Mouse (Mus musculus): ENCODE results near the gene Maob. TPM values are rescaled to one million over a fixed set of nuclear protein-coding genes. Genes with fewer than 3 reads are reported as not detected.

The Maob gene
- 45.2 and 51.6 TPM in 2 replicates for polyA plus RNA-seq (2015; fragmentation: Nextera tagmentation; extraction: Ambion mirVana)

- Histone ChIP-seq H3K36me3 (ENCODE audit: control insufficient read depth, insufficient read depth, low read length) (no peaks in the 10 kb centered on the region), H3K9ac (ENCODE audit: low read length) (peak within 1 kb of the TSS; percentile 60), H3K27ac (ENCODE audit: low read length) (peak within 1 kb of the TSS; percentile 54), H3K9me3 (ENCODE audit: control insufficient read depth, low read length) (no peaks in the 10 kb centered on the region), H3K4me1 (replicated peaks; ENCODE audit: control insufficient read depth, insufficient read depth, low read length) (no peaks in the 10 kb centered on the region), H3K27me3 (ENCODE audit: control insufficient read depth, insufficient read depth, low read depth, low read length) (no peaks in the 10 kb centered on the region), H3K4me2 (ENCODE audit: low read depth, low read length) (peak within 1 kb of the TSS; percentile 37), H3K4me3 (ENCODE audit: low read length) (peak within 1 kb of the TSS; percentile 41)
- ATAC-seq (ENCODE audit: low read depth), result peak; percentile 95
- 16% methylated on average over 17 of the region's 18 CpGs for WGBS
Observed at GRCm38 (mm10) chrX:16817261-16817769, at the start of gene Maob. Maob (minus strand) TSS chrX:16817366.

- ATAC-seq (ENCODE audit: low read depth), result no peak
- no peak overlapping the region for H3K4me2 ChIP-seq (ENCODE audit: low read depth, low read length)
- H3K27me3 ChIP-seq (ENCODE audit: control insufficient read depth, insufficient read depth, low read depth, low read length), result no peaks in the 10 kb centered on the region
- H3K4me3 ChIP-seq (ENCODE audit: low read length), result no peak overlapping the region
- no peaks in the 10 kb centered on the region for H3K4me1 ChIP-seq (replicated peaks; ENCODE audit: control insufficient read depth, insufficient read depth, low read length)
- no peaks in the 10 kb centered on the region for H3K36me3 ChIP-seq (ENCODE audit: control insufficient read depth, insufficient read depth, low read length)
- H3K9ac ChIP-seq (ENCODE audit: low read length), result no peak overlapping the region
- H3K9me3 ChIP-seq (ENCODE audit: control insufficient read depth, low read length), result no peaks in the 10 kb centered on the region
- H3K27ac ChIP-seq (ENCODE audit: low read length), result no peak overlapping the region
Observed at GRCm38 (mm10) chrX:16860244-16860643, 43.1 kb upstream of the Maob start.

- Histone ChIP-seq H3K36me3 (ENCODE audit: control insufficient read depth, insufficient read depth, low read length) (no peaks in the 10 kb centered on the region), H3K4me2 (ENCODE audit: low read depth, low read length) (no peak overlapping the region), H3K9ac (ENCODE audit: low read length) (no peak overlapping the region), H3K9me3 (ENCODE audit: control insufficient read depth, low read length) (no peaks in the 10 kb centered on the region), H3K4me3 (ENCODE audit: low read length) (no peak overlapping the region), H3K27me3 (ENCODE audit: control insufficient read depth, insufficient read depth, low read depth, low read length) (no peaks in the 10 kb centered on the region), H3K4me1 (replicated peaks; ENCODE audit: control insufficient read depth, insufficient read depth, low read length) (no peaks in the 10 kb centered on the region), H3K27ac (ENCODE audit: low read length) (no peak overlapping the region)
- 65% methylated on average over 2 of the region's 2 CpGs for WGBS
- ATAC-seq (ENCODE audit: low read depth), result no peak
Observed at GRCm38 (mm10) chrX:16846034-16846433, 28.9 kb upstream of the Maob start.

- ATAC-seq (ENCODE audit: low read depth), result 0 out of 2 replicates have a peak, but pooled peaks have one; percentile 23
- Histone ChIP-seq H3K4me3 (ENCODE audit: low read length) (no peak overlapping the region), H3K9ac (ENCODE audit: low read length) (no peak overlapping the region), H3K4me1 (replicated peaks; ENCODE audit: control insufficient read depth, insufficient read depth, low read length) (no peaks in the 10 kb centered on the region), H3K36me3 (ENCODE audit: control insufficient read depth, insufficient read depth, low read length) (no peaks in the 10 kb centered on the region), H3K4me2 (ENCODE audit: low read depth, low read length) (no peak overlapping the region), H3K9me3 (ENCODE audit: control insufficient read depth, low read length) (no peaks in the 10 kb centered on the region), H3K27ac (ENCODE audit: low read length) (peak overlapping the region; percentile 22; the same call in 1 of the 2 replicates), H3K27me3 (ENCODE audit: control insufficient read depth, insufficient read depth, low read depth, low read length) (no peaks in the 10 kb centered on the region)
- 62% methylated on average over 2 of the region's 2 CpGs for WGBS
Observed at GRCm38 (mm10) chrX:16841443-16841842, 24.3 kb upstream of the Maob start.

- no peak overlapping the region for H3K9ac ChIP-seq (ENCODE audit: low read length)
- WGBS, result 77% methylated on average over 1 of the region's 1 CpGs
- ATAC-seq (ENCODE audit: low read depth), result no peak
- no peaks in the 10 kb centered on the region for H3K9me3 ChIP-seq (ENCODE audit: control insufficient read depth, low read length)
- H3K27ac ChIP-seq (ENCODE audit: low read length), result no peak overlapping the region
- no peaks in the 10 kb centered on the region for H3K4me1 ChIP-seq (replicated peaks; ENCODE audit: control insufficient read depth, insufficient read depth, low read length)
- no peak overlapping the region for H3K4me2 ChIP-seq (ENCODE audit: low read depth, low read length)
- no peak overlapping the region for H3K4me3 ChIP-seq (ENCODE audit: low read length)
- H3K36me3 ChIP-seq (ENCODE audit: control insufficient read depth, insufficient read depth, low read length), result no peaks in the 10 kb centered on the region
- H3K27me3 ChIP-seq (ENCODE audit: control insufficient read depth, insufficient read depth, low read depth, low read length), result no peaks in the 10 kb centered on the region
Observed at GRCm38 (mm10) chrX:16837293-16837692, 20.1 kb upstream of the Maob start.

- Histone ChIP-seq H3K27me3 (ENCODE audit: control insufficient read depth, insufficient read depth, low read depth, low read length) (no peaks in the 10 kb centered on the region), H3K4me2 (ENCODE audit: low read depth, low read length) (no peak overlapping the region), H3K36me3 (ENCODE audit: control insufficient read depth, insufficient read depth, low read length) (no peaks in the 10 kb centered on the region), H3K9me3 (ENCODE audit: control insufficient read depth, low read length) (no peaks in the 10 kb centered on the region), H3K9ac (ENCODE audit: low read length) (no peak overlapping the region), H3K4me3 (ENCODE audit: low read length) (no peak overlapping the region), H3K4me1 (replicated peaks; ENCODE audit: control insufficient read depth, insufficient read depth, low read length) (no peaks in the 10 kb centered on the region), H3K27ac (ENCODE audit: low read length) (no peak overlapping the region)
- ATAC-seq (ENCODE audit: low read depth), result no peak
Observed at GRCm38 (mm10) chrX:16836488-16837082, 19.4 kb upstream of the Maob start.

- Histone ChIP-seq H3K9ac (ENCODE audit: low read length) (no peak overlapping the region), H3K4me3 (ENCODE audit: low read length) (no peak overlapping the region), H3K4me1 (replicated peaks; ENCODE audit: control insufficient read depth, insufficient read depth, low read length) (no peaks in the 10 kb centered on the region), H3K27me3 (ENCODE audit: control insufficient read depth, insufficient read depth, low read depth, low read length) (no peaks in the 10 kb centered on the region), H3K4me2 (ENCODE audit: low read depth, low read length) (no peak overlapping the region), H3K36me3 (ENCODE audit: control insufficient read depth, insufficient read depth, low read length) (no peaks in the 10 kb centered on the region), H3K9me3 (ENCODE audit: control insufficient read depth, low read length) (no peaks in the 10 kb centered on the region), H3K27ac (ENCODE audit: low read length) (no peak overlapping the region)
- 78% methylated on average over 1 of the region's 1 CpGs for WGBS
- no peak for ATAC-seq (ENCODE audit: low read depth)
Observed at GRCm38 (mm10) chrX:16826028-16826427, 8.9 kb upstream of the Maob start.

- Histone ChIP-seq H3K27ac (ENCODE audit: low read length) (no peak overlapping the region), H3K9ac (ENCODE audit: low read length) (no peak overlapping the region), H3K36me3 (ENCODE audit: control insufficient read depth, insufficient read depth, low read length) (no peaks in the 10 kb centered on the region), H3K9me3 (ENCODE audit: control insufficient read depth, low read length) (no peaks in the 10 kb centered on the region), H3K4me3 (ENCODE audit: low read length) (no peak overlapping the region), H3K27me3 (ENCODE audit: control insufficient read depth, insufficient read depth, low read depth, low read length) (no peaks in the 10 kb centered on the region), H3K4me2 (ENCODE audit: low read depth, low read length) (peak overlapping the region; percentile 37), H3K4me1 (replicated peaks; ENCODE audit: control insufficient read depth, insufficient read depth, low read length) (no peaks in the 10 kb centered on the region)
- ATAC-seq (ENCODE audit: low read depth), result no peak
- WGBS, result 93% methylated on average over 3 of the region's 3 CpGs
Observed at GRCm38 (mm10) chrX:16815965-16816364, 1.2 kb downstream of the Maob start.

GRCm38 (mm10) chrX:16812080-16812479, 5.1 kb downstream of the Maob start:
- Histone ChIP-seq H3K4me2 (ENCODE audit: low read depth, low read length) (no peak overlapping the region), H3K27ac (ENCODE audit: low read length) (no peak overlapping the region), H3K4me3 (ENCODE audit: low read length) (no peak overlapping the region), H3K9me3 (ENCODE audit: control insufficient read depth, low read length) (no peaks in the 10 kb centered on the region), H3K36me3 (ENCODE audit: control insufficient read depth, insufficient read depth, low read length) (no peaks in the 10 kb centered on the region), H3K4me1 (replicated peaks; ENCODE audit: control insufficient read depth, insufficient read depth, low read length) (no peaks in the 10 kb centered on the region), H3K9ac (ENCODE audit: low read length) (no peak overlapping the region), H3K27me3 (ENCODE audit: control insufficient read depth, insufficient read depth, low read depth, low read length) (no peaks in the 10 kb centered on the region)
- no peak for ATAC-seq (ENCODE audit: low read depth)
- WGBS, result 35% methylated on average over 3 of the region's 3 CpGs

All from lung, embryonic 16.5 days (tissue).